Mouse (Mus musculus): ENCODE results near the gene Cdc5l. TPM values are rescaled to one million over a fixed set of nuclear protein-coding genes. Genes with fewer than 3 reads are reported as not detected.

Cdc5l gene
- total and polyA plus RNA-seq, 3 experiments: 3.9 to 49.8 (median 40.8) TPM

- DNase-seq: no peak
Observed at GRCm38 (mm10) chr17:45364871-45365270, 68.7 kb downstream of the Cdc5l start.

GRCm38 (mm10) chr17:45360950-45361349 lies 72.6 kb downstream of the Cdc5l start:
- no peak for DNase-seq

- DNase-seq: peak; percentile 78
Observed at GRCm38 (mm10) chr17:45359443-45359842, 74.1 kb downstream of the Cdc5l start.

GRCm38 (mm10) chr17:45356431-45356830 lies 77.1 kb downstream of the Cdc5l start:
- no peak for DNase-seq

- DNase-seq: no peak
Observed at GRCm38 (mm10) chr17:45347951-45348350, 85.6 kb downstream of the Cdc5l start.

Other genes with a start within 250 kb of the Cdc5l start
- gene Spats1, start 41.7 kb upstream of the Cdc5l start, total RNA-seq (2021): not detected
- 0.08 TPM in 1 of 2 replicates, not detected in the other for gene Spats1, start 41.7 kb upstream of the Cdc5l start, polyA plus RNA-seq (2012; rRNA removed)
- 10 to 100 TPM; 13.3 to 17.6 TPM for gene Aars2, start 73.1 kb upstream of the Cdc5l start, total RNA-seq (2021)
- gene Aars2, start 73.1 kb upstream of the Cdc5l start, polyA plus RNA-seq (2012; rRNA removed): 22.7 and 23.3 TPM in 2 replicates
- gene Tcte1, start 89.7 kb upstream of the Cdc5l start, total RNA-seq (2021): not detected
- gene Tcte1, start 89.7 kb upstream of the Cdc5l start, polyA plus RNA-seq (2012; rRNA removed): not detected in 2 replicates
- gene Tmem151b, start 115.9 kb upstream of the Cdc5l start, total RNA-seq (2021): under 1 TPM; 0.06 to 0.17 TPM
- 0.09 and 0.74 TPM in 2 replicates for gene Tmem151b, start 115.9 kb upstream of the Cdc5l start, polyA plus RNA-seq (2012; rRNA removed)
- 1 to 10 TPM; 3.0 to 5.6 TPM for gene Nfkbie, start 122.0 kb upstream of the Cdc5l start, total RNA-seq (2021)
- gene Nfkbie, start 122.0 kb upstream of the Cdc5l start, polyA plus RNA-seq (2012; rRNA removed): 5.2 and 6.4 TPM in 2 replicates
- gene Slc35b2, start 130.1 kb upstream of the Cdc5l start, total RNA-seq (2021): 10 to 100 TPM; 43.6 to 59.7 TPM
- gene Slc35b2, start 130.1 kb upstream of the Cdc5l start, polyA plus RNA-seq (2012; rRNA removed): 167 and 198 TPM in 2 replicates
- 1,000 to 10,000 TPM; 1,973 to 2,851 TPM for gene Hsp90ab1, start 139.5 kb upstream of the Cdc5l start, total RNA-seq (2021)
- gene Hsp90ab1, start 139.5 kb upstream of the Cdc5l start, polyA plus RNA-seq (2012; rRNA removed): 197 and 291 TPM in 2 replicates
- gene Slc29a1, start 165.9 kb upstream of the Cdc5l start, total RNA-seq (2021): 100 to 1,000 TPM; 104 to 197 TPM
- 288 and 410 TPM in 2 replicates for gene Slc29a1, start 165.9 kb upstream of the Cdc5l start, polyA plus RNA-seq (2012; rRNA removed)
- not detected for gene Mymx, start 168.4 kb upstream of the Cdc5l start, total RNA-seq (2021)
- gene Mymx, start 168.4 kb upstream of the Cdc5l start, polyA plus RNA-seq (2012; rRNA removed): 0.18 and 0.55 TPM in 2 replicates
- under 1 TPM; 0.59 to 0.95 TPM for gene Capn11, start 225.6 kb upstream of the Cdc5l start, total RNA-seq (2021)
- gene Capn11, start 225.6 kb upstream of the Cdc5l start, polyA plus RNA-seq (2012; rRNA removed): 0.03 TPM in 1 of 2 replicates, not detected in the other